In genomic region chr9:71358961-71359360, GRCm38 (mm10) we compare ENCODE assay signal across 9 mouse cellular contexts.
DNase-seq lines count a peak whose midpoint lies in the region; ATAC-seq lines count a peak whose summit lies in the region.
"Had no signal": no experiment of that assay in that cellular context is flagged by ENCODE, and none has a peak within 500 bp of the region (broad histone marks: within the 10 kb centered on the region; RNA-seq: fewer than 3 reads in every experiment).

No protein-coding gene starts in this region.

- intact Hi-C loops in left cerebral cortex, postnatal 25 days (cut with DNase I) = loop anchor here (1.0 to 10.0 kb wide), 3 partner anchors 88 to 256 kb away; no protein-coding TSS in a partner anchor
- intact Hi-C loops in left cerebral cortex, postnatal 36 days (cut with DNase I) = loop anchor here (10.0 kb wide), 3 partner anchors 86 to 266 kb away; partner anchors contain the start of gene Aldh1a2

- H3K9ac ChIP-seq in embryonic facial prominence, embryonic 11.5 days (replicated peaks; ENCODE audit: low read length) = no peak overlapping the region

- H3K9me3 ChIP-seq in embryonic facial prominence, embryonic 11.5 days (replicated peaks; ENCODE audit: control insufficient read depth, low read length) = no peaks in the 10 kb centered on the region
- H3K9me3 ChIP-seq in embryonic facial prominence, embryonic 10.5 days = no peaks in the 10 kb centered on the region

- H3K4me2 ChIP-seq in embryonic facial prominence, embryonic 11.5 days (ENCODE audit: low read depth, low read length) = no peak overlapping the region

- WGBS in embryonic facial prominence, embryonic 11.5 days = 32% methylated on average over 4 of the region's 4 CpGs
- WGBS in embryonic facial prominence, embryonic 10.5 days = 37% methylated on average over 4 of the region's 4 CpGs

- no peaks in the 10 kb centered on the region for H3K27me3 ChIP-seq in embryonic facial prominence, embryonic 11.5 days (ENCODE audit: control insufficient read depth, insufficient read depth, low read length)
- no peaks in the 10 kb centered on the region for H3K27me3 ChIP-seq in embryonic facial prominence, embryonic 10.5 days (replicated peaks; ENCODE audit: low read depth, poor library complexity, severe bottlenecking)

- H3K36me3 ChIP-seq in embryonic facial prominence, embryonic 11.5 days (replicated peaks; ENCODE audit: control insufficient read depth, insufficient read depth, low read depth, low read length) = no peaks in the 10 kb centered on the region
- no peaks in the 10 kb centered on the region for H3K36me3 ChIP-seq in embryonic facial prominence, embryonic 10.5 days (replicated peaks)

- H3K4me1 ChIP-seq in embryonic facial prominence, embryonic 11.5 days (ENCODE audit: control insufficient read depth, insufficient read depth, low read length) = no peaks in the 10 kb centered on the region
- peaks cover under 1% of the 10 kb centered on the region; the same call in 1 of the 2 replicates for H3K4me1 ChIP-seq in embryonic facial prominence, embryonic 10.5 days

- no peak overlapping the region for H3K27ac ChIP-seq in embryonic facial prominence, embryonic 11.5 days (replicated peaks; ENCODE audit: low read depth, low read length)
- H3K27ac ChIP-seq in embryonic facial prominence, embryonic 10.5 days (replicated peaks) = no peak overlapping the region

- no peak for ATAC-seq in embryonic facial prominence, embryonic 11.5 days (replicated peaks; ENCODE audit: insufficient number of reproducible peaks, low FRiP score, low TSS enrichment, low read depth)

- peak; percentile 72 for DNase-seq in embryonic facial prominence, embryonic 11.5 days (ENCODE audit: low spot score)
- no peak for DNase-seq in embryonic facial prominence, embryonic 10.5 days (ENCODE audit: low spot score)
- DNase-seq in left cerebral cortex, postnatal 25 days (ENCODE audit: low spot score in 2 of 2) = peak; percentile 31 to 48
- no peak for DNase-seq in left cerebral cortex, postnatal 36 days (ENCODE audit: low spot score in 2 of 2)
- DNase-seq in MN1 (ENCODE audit: low spot score) = peak; percentile 27
- peak; percentile 54 for DNase-seq in forelimb bud, embryonic 11.5 days (ENCODE audit: low read depth, low spot score)
- DNase-seq in retina, postnatal 7 days (ENCODE audit: low read depth, low spot score) = peak; percentile 32
- DNase-seq in spleen, postnatal 36 days (ENCODE audit: low spot score in 2 of 2) = no peak

- H3K4me3 ChIP-seq in embryonic facial prominence, embryonic 11.5 days (ENCODE audit: low read depth, low read length) = no peak overlapping the region
- H3K4me3 ChIP-seq in embryonic facial prominence, embryonic 10.5 days = no peak overlapping the region
- H3K4me3 ChIP-seq: myocyte had no signal

Comparison
In these comparisons a context has a peak if more than half of its experiments do, and no peak if none do; other contexts are left out.
1. DNase-seq: peak in embryonic facial prominence, embryonic 11.5 days (single experiment), left cerebral cortex, postnatal 25 days (2 of 2), MN1 (single experiment), forelimb bud, embryonic 11.5 days (single experiment) and retina, postnatal 7 days (single experiment); none in embryonic facial prominence, embryonic 10.5 days (single experiment), left cerebral cortex, postnatal 36 days (0 of 2) and spleen, postnatal 36 days (0 of 2).